Mouse (Mus musculus) megakaryocyte progenitor cell, adult 5-6 weeks (primary cell): ENCODE results near the gene Ifih1. TPM values are rescaled to one million over a fixed set of nuclear protein-coding genes. Genes with fewer than 3 reads are reported as not detected.

Experiments used
- ATAC-seq: replicated peaks from 2 replicates; pipeline ENCODE4 v1.8.0; 2016; ENCODE audit warnings: mild to moderate bottlenecking, moderate TSS enrichment, inconsistent platforms; ENCODE audit not compliant: poor library complexity
- total RNA-seq, 2 experiments: library from RNA; stranded (forward) in 1 of 2; stranded (reverse) in 1 of 2; fragments of 157-497, 149-512 nt in 1 of 2; fragments of 200-1000 nt in 1 of 2; gene quantifications; 2 replicates each; pipeline versions ENCODE4 v1.2.3 to v1.2.4; 2015 to 2017

Gene Ifih1
- total RNA-seq, 2 experiments from 2014 or later = 14.4 to 16.8 TPM

DNA sequence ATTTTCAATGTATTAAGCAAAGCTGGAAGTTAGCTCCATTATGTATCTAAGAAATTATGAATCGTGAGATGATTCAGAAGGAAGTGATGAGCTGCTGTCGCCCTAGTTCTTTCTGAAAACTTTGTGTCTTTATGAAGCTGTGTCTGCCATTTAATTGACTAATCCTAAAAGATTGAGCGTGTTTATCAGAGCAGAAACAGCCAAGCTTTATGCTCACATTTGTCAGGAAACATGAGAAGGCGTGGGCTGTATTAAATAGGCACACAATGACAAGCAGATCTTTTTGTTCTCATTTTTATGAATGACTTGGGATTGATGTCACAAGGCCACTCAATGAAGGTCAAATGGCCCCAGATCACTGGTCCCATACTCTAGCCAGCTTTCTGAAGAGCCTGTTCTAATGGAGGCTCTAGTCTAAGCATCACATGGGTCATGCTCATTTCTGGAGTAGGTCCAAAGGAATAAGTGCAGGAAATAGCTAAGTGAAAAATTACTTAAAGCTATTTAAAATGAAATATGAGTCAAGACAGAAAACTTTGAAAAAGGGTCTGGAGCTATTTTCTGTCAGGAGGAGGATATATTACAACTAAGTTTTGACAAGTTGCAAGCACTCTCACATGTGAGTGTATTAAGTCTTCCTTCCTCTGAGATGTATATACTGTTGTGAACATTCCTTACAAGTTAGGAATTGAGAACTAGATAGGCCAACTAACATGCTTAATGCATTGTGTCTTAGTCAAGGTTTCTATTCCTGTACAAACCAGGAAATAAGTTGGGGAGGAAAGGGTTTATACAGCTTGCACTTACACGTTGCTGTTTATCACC, 83.2 kb downstream of the Ifih1 start:
- no peak for ATAC-seq

DNA sequence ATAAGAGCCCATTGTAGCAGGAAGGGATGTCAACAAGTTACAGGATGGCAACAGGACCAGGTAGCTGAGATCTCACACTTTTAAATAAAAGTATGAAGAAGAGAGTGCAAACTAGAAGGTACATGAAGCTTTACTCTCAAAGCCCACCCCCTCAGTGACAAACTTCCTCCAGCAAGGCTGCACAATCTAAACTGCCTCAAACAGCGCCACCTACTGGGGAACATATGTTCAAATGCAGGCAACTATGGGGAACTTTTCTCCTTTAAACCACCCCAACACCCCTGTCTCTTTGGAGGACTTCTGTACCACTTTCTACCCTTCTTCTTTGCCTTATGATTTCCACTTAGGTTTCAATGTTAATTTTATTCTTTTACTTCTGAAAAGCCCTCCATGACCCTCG, 88.6 kb downstream of the Ifih1 start:
- ATAC-seq = peak; percentile 54; the same call in 1 of the 2 replicates

DNA sequence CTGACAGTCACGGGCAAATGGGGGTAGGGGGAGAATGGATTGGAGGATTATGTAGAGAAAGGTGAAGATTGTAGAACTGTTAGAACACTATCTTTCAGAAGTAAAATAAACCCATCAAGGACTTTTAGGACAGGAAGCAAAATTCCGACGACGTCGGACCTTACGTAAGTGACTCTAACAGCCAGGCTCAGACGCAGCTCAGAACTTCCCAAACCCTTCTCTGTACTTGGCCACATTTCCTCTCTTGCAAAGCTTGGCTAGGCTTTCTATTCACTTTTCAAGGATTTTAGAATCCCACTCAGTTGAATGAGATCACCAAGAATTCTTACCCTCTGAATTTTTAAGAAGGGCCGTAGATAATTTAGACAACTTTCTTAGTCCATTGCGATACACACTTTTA, 89.7 kb downstream of the Ifih1 start:
- ATAC-seq = no peak

- ATAC-seq = no peak
These were observed 96.4 kb downstream of the Ifih1 start for GRCm38 (mm10) chr2:62549659-62550058.

- no peak for ATAC-seq
These were observed 96.9 kb downstream of the Ifih1 start for GRCm38 (mm10) chr2:62549131-62549530.

DNA sequence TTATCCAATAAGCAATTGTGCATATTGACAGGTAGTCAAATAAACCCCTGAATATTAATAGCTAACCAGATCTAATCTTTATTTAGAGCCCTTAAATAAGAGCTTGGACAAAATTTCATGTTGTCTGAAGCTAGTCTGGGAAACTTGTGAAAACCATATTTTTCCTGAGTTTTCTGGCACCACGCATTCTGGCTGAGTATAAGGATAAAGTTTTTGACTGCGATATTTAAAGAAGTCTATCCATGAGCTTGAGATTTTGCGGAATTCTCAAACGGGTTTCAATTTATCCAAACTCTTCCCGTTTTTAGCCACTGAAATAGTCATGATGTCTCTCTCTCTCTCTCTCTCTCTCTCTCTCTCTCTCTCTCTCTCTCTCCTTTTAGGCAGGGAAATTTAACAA, 98.0 kb downstream of the Ifih1 start:
- ATAC-seq = no peak

Other genes with a start within 250 kb of the Ifih1 start
- gene Dpp4, start 234.0 kb downstream of the Ifih1 start, total RNA-seq (2015) = 9.8 and 10.0 TPM in 2 replicates
- gene Dpp4, start 234.0 kb downstream of the Ifih1 start, total RNA-seq (2017) = 13.8 and 16.4 TPM in 2 replicates
- not detected in 2 replicates for gene Gcg, start 162.6 kb downstream of the Ifih1 start, total RNA-seq (2015)
- gene Gcg, start 162.6 kb downstream of the Ifih1 start, total RNA-seq (2017) = not detected in 2 replicates
- gene Fap, start 72.2 kb downstream of the Ifih1 start, total RNA-seq (2015) = 0.25 and 2.0 TPM in 2 replicates
- gene Fap, start 72.2 kb downstream of the Ifih1 start, total RNA-seq (2017) = 0.21 and 0.30 TPM in 2 replicates
- 46.7 and 52.3 TPM in 2 replicates for gene Gca, start 18.0 kb upstream of the Ifih1 start, total RNA-seq (2015)
- 17.3 and 28.6 TPM in 2 replicates for gene Gca, start 18.0 kb upstream of the Ifih1 start, total RNA-seq (2017)